10 mouse cellular contexts compared by ENCODE assay signal in the genomic region with DNA sequence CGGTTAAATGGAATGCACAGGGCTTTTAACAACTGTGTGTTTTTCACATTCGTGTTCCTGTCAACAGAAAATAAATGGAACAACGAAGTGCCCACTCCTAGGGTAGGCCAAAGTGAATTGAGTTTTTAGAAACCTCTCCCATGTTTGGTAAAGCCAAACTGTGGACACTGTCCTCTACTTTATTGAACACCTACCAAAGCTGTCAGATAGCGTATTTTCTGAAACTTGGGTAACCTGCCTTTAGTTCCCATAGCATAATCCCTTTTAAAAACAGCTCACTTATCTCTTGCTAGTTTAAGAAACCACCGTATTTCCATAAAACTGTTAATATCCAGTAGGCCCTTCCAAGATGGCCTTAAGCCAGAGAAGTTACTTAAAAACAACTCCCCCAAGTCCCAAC. TPM values are rescaled to one million over a fixed set of nuclear protein-coding genes. Genes with fewer than 3 reads are reported as not detected.
DNase-seq lines count a peak whose midpoint lies in the region; ATAC-seq and TF ChIP-seq lines count a peak whose summit lies in the region.
"Had no signal": no experiment of that assay in that cellular context is flagged by ENCODE, and none has a peak within 500 bp of the region (broad histone marks: within the 10 kb centered on the region; RNA-seq: fewer than 3 reads in every experiment).

No protein-coding gene starts in this region.

- TF ChIP-seq CTCF in spleen, adult 2 months (IDR thresholded peaks at IDR 0.05; ENCODE audit: extremely low read depth, insufficient read depth, insufficient read length, insufficient replicate concordance), result no peak
- TF ChIP-seq CTCF in heart, postnatal 0 days (IDR thresholded peaks at IDR 0.05; ENCODE audit: low read depth), result no peak

- H3K4me2 ChIP-seq in heart, embryonic 12.5 days, result peak overlapping the region; percentile 80
- H3K4me2 ChIP-seq in heart, postnatal 0 days (ENCODE audit: low read depth, low read length), result no peak overlapping the region; the same call in 1 of the 2 replicates
- H3K4me2 ChIP-seq in stomach, embryonic 15.5 days, result peak overlapping the region; percentile 46; the same call in 1 of the 2 replicates

- intact Hi-C loops in heart, postnatal 36 days (cut with DNase I), result no loop called here

- no peak overlapping the region for H3K9ac ChIP-seq in heart, embryonic 12.5 days
- H3K9ac ChIP-seq in heart, postnatal 0 days (replicated peaks; ENCODE audit: low read depth, low read length), result no peak overlapping the region
- no peak overlapping the region for H3K9ac ChIP-seq in stomach, embryonic 15.5 days

- H3K9me3 ChIP-seq in heart, embryonic 12.5 days (replicated peaks), result no peaks in the 10 kb centered on the region
- H3K9me3 ChIP-seq in heart, postnatal 0 days (replicated peaks; ENCODE audit: control insufficient read depth, low read length), result no peaks in the 10 kb centered on the region
- no peaks in the 10 kb centered on the region for H3K9me3 ChIP-seq in stomach, embryonic 15.5 days

- DNase-seq in heart, postnatal 36 days, result no peak
- DNase-seq in spleen, adult 2 months (ENCODE audit: low read depth in 1 of 2, low spot score in 2 of 2), result no peak
- no peak for DNase-seq in spleen, postnatal 4 days (ENCODE audit: low spot score in 2 of 2)
- no peak for DNase-seq in heart, postnatal 0 days (ENCODE audit: low spot score)
- DNase-seq in gastrocnemius, adult 18-20 months (ENCODE audit: low spot score), result no peak
- no peak for DNase-seq in kidney, postnatal 25 days
- DNase-seq: cerebellum, adult 2 months; midbrain, embryonic 14.5 days had no signal

- 82% methylated on average over 5 of the region's 5 CpGs for WGBS in heart, embryonic 12.5 days
- 93% methylated on average over 5 of the region's 5 CpGs for WGBS in spleen, adult 2 months
- WGBS in heart, postnatal 0 days, result 76% methylated on average over 5 of the region's 5 CpGs
- 84% methylated on average over 5 of the region's 5 CpGs for WGBS in stomach, embryonic 15.5 days

- no peak overlapping the region for H3K27ac ChIP-seq in heart, embryonic 12.5 days (ENCODE audit: poor library complexity, severe bottlenecking)
- H3K27ac ChIP-seq in spleen, adult 2 months (ENCODE audit: insufficient read depth, low read length), result peak overlapping the region; percentile 90; the same call in 1 of the 2 replicates
- peak overlapping the region; percentile 96 for H3K27ac ChIP-seq in heart, postnatal 0 days (ENCODE audit: low read depth)
- H3K27ac ChIP-seq in stomach, embryonic 15.5 days, result peak overlapping the region; percentile 92; the same call in 1 of the 2 replicates

- H3K27me3 ChIP-seq in heart, embryonic 12.5 days (replicated peaks), result no peaks in the 10 kb centered on the region
- H3K27me3 ChIP-seq in spleen, adult 2 months (ENCODE audit: control insufficient read depth, insufficient read depth, low read length), result no peaks in the 10 kb centered on the region
- H3K27me3 ChIP-seq in heart, postnatal 0 days (ENCODE audit: control insufficient read depth, insufficient read depth, low read length), result no peaks in the 10 kb centered on the region
- no peaks in the 10 kb centered on the region for H3K27me3 ChIP-seq in stomach, embryonic 15.5 days (replicated peaks)

- H3K36me3 ChIP-seq in heart, embryonic 12.5 days, result peaks cover 51% of the 10 kb centered on the region
- H3K36me3 ChIP-seq in spleen, adult 2 months (ENCODE audit: control insufficient read depth, insufficient read depth, low read length), result peaks cover 6% of the 10 kb centered on the region
- H3K36me3 ChIP-seq in heart, postnatal 0 days (replicated peaks; ENCODE audit: control insufficient read depth, insufficient read depth, low read length), result peaks cover 48% of the 10 kb centered on the region
- H3K36me3 ChIP-seq in stomach, embryonic 15.5 days, result peaks cover 21% of the 10 kb centered on the region; the same call in 1 of the 2 replicates

- TF ChIP-seq EP300 in heart, postnatal 0 days (IDR thresholded peaks at IDR 0.05; ENCODE audit: low read depth), result no peak

- peaks cover 12% of the 10 kb centered on the region for H3K4me1 ChIP-seq in heart, embryonic 12.5 days (replicated peaks)
- H3K4me1 ChIP-seq in spleen, adult 2 months (ENCODE audit: control insufficient read depth, insufficient read depth, insufficient read length), result 0 out of 2 replicates have a peak, but pooled peaks cover 3% of the 10 kb centered on the region
- peaks cover 7% of the 10 kb centered on the region for H3K4me1 ChIP-seq in heart, postnatal 0 days (ENCODE audit: control insufficient read depth, insufficient read depth)
- H3K4me1 ChIP-seq in stomach, embryonic 15.5 days, result peaks cover 6% of the 10 kb centered on the region

- no peak for TF ChIP-seq POLR2A in spleen, adult 2 months (IDR thresholded peaks at IDR 0.05; ENCODE audit: low read depth, low read length)

- no peak for ATAC-seq in heart, embryonic 12.5 days (ENCODE audit: insufficient number of reproducible peaks, low FRiP score)
- no peak for ATAC-seq in heart, postnatal 0 days (ENCODE audit: insufficient read depth, low read depth)
- ATAC-seq in stomach, embryonic 15.5 days (ENCODE audit: insufficient read depth, low FRiP score, low read depth), result no peak

- no peak overlapping the region for H3K4me3 ChIP-seq in heart, embryonic 12.5 days
- H3K4me3 ChIP-seq in spleen, adult 2 months (ENCODE audit: extremely low read depth, insufficient read depth, insufficient read length), result no peak overlapping the region
- no peak overlapping the region for H3K4me3 ChIP-seq in heart, postnatal 0 days (ENCODE audit: low read depth, low read length)
- no peak overlapping the region; the same call in 1 of the 2 replicates for H3K4me3 ChIP-seq in stomach, embryonic 15.5 days (replicated peaks)

RNA-seq across cellular contexts. Expression of a gene that starts 0.9 kb away (rescaled TPM):
- 29.5 and 30.6 TPM in 2 replicates for polyA plus RNA-seq in heart, embryonic 12.5 days (2016; fragmentation: Nextera tagmentation; extraction: Ambion mirVana)
- total RNA-seq in heart, postnatal 36 days (2021), result 10 to 100 TPM in 1 of 2 experiments, 1 to 10 TPM in 1; 8.9 to 11.6 TPM
- polyA plus RNA-seq in spleen, adult 2 months (2012; rRNA removed), result 21.3 and 38.9 TPM in 2 replicates
- total RNA-seq in heart, postnatal 0 days (2014; rRNA removed; ENCODE audit: low replicate concordance), result 32.0 and 47.6 TPM in 2 replicates
- polyA plus RNA-seq in heart, postnatal 0 days (2015; fragmentation: Nextera tagmentation; extraction: Ambion mirVana), result 24.8 TPM in 2 replicates
- 29.1 and 35.4 TPM in 2 replicates for polyA plus RNA-seq in stomach, embryonic 15.5 days (2015; fragmentation: Nextera tagmentation; extraction: Ambion mirVana)
- total RNA-seq in gastrocnemius, adult 18-20 months (2021), result 1 to 10 TPM; 8.7 to 9.2 TPM
